Mouse (Mus musculus): Measurements from ENCODE around the gene Olfr688.

Olfr688 gene

DNA sequence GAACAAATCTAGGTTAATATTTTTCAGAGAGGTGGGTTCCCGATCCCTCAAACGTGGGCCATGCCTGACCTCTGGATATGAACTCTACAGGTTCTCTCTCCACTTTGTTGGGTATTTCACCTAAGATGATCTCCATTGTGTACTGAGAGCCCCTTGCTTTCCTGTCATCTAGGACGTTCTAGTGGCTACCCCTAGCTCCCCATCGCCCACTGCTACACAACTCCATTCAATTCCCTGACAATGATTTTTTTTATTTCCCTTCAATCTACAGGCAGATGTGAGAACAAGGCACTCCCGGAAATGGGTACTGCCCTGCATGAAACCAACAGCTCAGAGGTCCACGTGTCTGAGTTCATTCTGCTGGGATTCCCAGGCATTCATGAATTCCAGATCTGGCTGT, at the start of gene Olfr688:
Olfr688 (plus strand) TSS at position 301 of the 400 bp plus-strand sequence.
- no peak for DNase-seq (ENCODE audit: extremely low spot score)

DNA sequence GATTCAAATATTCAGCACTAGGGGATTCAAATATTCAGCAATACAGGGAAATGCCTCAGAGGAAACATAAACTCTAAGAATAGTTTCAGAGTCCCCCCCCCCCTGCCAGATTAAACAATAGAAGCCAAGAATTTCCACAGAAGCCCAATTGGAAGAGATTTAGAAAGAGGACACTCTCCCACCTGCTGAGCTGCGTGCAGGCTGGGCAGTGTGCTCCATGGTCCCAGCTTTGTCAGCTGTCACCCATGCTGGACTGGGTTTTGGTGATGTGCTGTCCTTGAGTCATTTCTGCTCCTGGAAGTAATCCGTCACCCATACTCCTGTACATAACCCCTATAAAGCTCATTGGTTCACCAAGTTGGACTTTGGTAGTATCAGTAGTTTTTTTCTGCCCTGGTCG, 40.2 kb upstream of the Olfr688 start:
- no peak for DNase-seq (ENCODE audit: extremely low spot score)

DNA sequence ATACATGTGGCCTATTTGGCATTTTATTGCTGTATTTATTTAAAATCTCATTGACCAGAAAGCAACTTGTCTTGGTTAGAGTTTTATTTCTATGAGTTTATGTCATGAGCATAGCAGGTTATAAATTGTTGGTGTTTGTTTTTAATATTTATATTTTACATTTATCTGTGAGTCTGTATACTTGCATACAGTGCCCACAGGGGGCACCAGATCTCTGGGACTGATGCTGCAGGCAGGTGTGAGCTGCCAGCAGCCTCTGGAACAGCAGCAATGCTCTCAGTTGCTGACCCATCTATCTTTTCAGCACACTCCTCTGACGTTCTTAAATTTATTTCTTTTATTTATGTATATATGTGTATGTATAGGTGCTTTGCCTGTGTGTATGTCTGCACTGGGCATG, 39.7 kb upstream of the Olfr688 start:
- DNase-seq (ENCODE audit: extremely low spot score), result no peak

DNA sequence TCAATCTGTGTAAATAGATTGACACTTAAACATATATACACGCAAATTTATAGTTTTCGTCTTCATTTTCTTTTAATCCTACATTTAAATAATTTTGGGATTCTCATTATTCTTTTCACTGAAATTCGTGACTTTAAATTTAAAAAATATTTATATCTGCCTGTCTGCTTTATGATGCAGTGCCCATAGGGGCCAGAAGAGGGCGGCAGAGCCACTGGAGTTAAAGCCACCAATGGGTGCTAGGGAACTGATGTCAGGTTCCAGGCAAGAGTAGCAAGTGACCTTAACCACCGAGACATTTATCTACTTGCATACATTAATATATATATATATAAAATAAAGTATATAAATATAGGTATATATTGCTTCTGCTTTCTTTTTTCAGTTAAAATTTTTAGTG, 31.2 kb upstream of the Olfr688 start:
- DNase-seq (ENCODE audit: extremely low spot score), result no peak

- no peak for DNase-seq (ENCODE audit: extremely low spot score)
These were observed 15.5 kb upstream of the Olfr688 start for GRCm38 (mm10) chr7:105272426-105272825.

DNA sequence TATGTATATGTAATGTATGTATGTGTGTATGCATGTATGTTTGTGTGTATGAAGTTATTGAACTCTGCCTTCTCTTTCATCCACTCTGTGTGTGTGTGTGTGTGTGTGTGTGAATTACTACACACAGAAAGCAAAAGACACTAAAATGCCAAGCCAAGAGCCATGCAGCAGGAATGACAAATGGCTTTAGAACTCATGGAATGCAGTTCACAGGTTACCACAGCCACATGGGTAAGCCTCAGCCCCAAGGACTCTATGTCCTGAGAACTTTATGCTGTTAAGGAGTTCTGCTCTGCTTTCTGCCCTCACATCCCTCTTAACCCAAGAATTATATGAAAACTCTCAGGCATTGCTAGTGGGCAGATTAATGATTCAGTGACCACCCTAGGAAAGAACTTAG, 2.2 kb downstream of the Olfr688 start:
- no peak for DNase-seq (ENCODE audit: extremely low spot score)

DNA sequence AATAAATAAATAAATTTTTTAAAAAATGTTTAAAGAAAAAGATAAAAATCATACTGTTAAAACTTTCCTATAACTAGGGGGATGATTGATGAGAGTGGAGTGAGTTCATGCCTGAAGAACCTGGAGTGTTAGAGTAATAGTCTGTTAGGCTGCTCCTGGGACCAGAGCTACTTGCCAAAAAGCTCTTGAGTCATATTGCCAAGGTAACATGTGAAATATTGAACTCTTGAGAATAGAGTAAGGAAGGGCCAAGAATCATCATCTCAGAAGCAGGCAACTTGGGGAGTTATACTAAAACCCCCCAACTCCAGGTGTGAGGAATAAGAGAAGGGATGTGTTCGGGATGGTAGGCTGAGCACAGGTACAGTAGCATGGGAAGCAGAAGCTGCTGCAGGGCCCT, 23.0 kb downstream of the Olfr688 start, which contains the start of gene Olfr689:
Olfr689 (plus strand) TSS at position 301 of the 400 bp plus-strand sequence.
- no peak for DNase-seq (ENCODE audit: extremely low spot score)

DNA sequence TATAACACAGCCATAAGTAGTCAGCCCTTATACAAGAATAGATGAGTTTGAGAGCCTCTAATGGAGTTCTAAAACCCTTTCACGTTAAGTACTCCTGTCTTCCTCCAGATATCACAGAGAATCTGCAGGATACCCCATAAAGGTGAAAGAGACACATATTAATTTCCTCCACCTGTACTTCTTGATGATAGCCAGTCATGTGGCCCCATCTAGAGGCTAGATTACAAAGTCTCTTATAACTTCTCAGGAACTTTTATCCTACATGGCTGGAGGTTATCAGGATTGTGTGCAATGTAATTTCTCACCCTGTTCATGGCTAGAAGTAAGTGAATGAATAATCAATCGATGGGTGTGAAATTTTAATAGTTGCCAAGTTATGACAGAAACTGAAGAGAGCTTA, 37.4 kb downstream of the Olfr688 start:
- DNase-seq (ENCODE audit: extremely low spot score), result no peak

DNA sequence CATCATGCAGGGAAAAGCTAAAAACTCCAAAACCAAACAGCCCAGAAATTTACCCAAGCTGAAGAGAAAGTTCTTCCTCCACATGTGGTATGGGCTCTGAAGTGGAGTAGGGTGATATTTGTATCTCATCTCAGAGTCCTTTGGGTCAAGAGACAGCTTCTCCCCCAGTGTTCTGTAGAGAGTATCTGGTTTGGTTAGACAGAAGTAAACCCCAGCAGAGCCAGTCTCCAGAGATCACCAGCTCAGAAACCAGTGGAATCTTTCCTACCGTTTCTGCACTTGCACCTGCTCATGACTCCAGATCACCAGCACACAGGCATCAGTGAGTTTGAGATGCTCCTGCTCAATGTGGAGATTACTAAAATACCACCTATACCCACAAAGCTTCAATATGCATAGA, 46.1 kb downstream of the Olfr688 start, which contains the start of gene Olfr690:
Olfr690 (minus strand) TSS at position 101 of the 400 bp plus-strand sequence.
- no peak for DNase-seq (ENCODE audit: extremely low spot score)
